Mouse (Mus musculus): Measurements from ENCODE around the gene Lamc2. TPM values are rescaled to one million over a fixed set of nuclear protein-coding genes. Genes with fewer than 3 reads are reported as not detected.
A peak's percentile ranks its signal among the peaks of the same experiment; 100 is the strongest.

The Lamc2 gene
- polyA plus RNA-seq, 1 experiment from 2014 or later, result 14.3 TPM

DNA sequence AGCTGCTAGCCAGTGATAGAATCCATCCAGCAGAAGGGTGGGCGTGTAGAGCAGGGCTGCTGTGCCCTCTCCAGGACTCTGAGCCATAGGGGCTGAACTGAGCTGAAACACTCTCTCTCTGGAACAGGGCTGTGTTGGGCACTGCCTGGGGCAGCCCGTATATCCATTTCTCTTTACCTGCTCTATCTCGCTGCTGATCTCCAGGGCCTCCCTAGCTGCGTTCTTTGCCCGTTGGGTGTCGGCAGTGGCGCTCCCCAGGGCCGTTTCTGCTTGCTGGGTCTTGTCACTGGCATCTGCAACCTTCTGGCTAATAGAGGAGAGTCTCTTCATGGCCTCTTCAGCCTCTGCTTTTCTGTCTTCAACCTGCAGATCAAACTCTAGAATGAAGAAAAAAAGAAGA is 57.5 kb downstream of the Lamc2 start:
- Histone ChIP-seq H3K36me3 (ENCODE audit: control insufficient read depth, insufficient read depth, low read length) (no peaks in the 10 kb centered on the region), H3K4me1 (ENCODE audit: control insufficient read depth, insufficient read depth, low read length) (peaks cover 7% of the 10 kb centered on the region; the same call in 1 of the 2 replicates), H3K4me2 (replicated peaks; ENCODE audit: low read depth, low read length) (no peak overlapping the region), H3K9me3 (ENCODE audit: control insufficient read depth, low read depth, low read length) (no peaks in the 10 kb centered on the region), H3K27me3 (ENCODE audit: control insufficient read depth, insufficient read depth, low read length) (no peaks in the 10 kb centered on the region), H3K9ac (replicated peaks; ENCODE audit: low read depth, low read length) (no peak overlapping the region), H3K4me3 (ENCODE audit: low read depth, low read length) (no peak overlapping the region), H3K27ac (ENCODE audit: low read length) (no peak overlapping the region)
- ATAC-seq (ENCODE audit: insufficient number of reproducible peaks, insufficient read depth, low FRiP score, low read depth), result no peak
- 65% methylated on average over 8 of the region's 8 CpGs for WGBS

DNA sequence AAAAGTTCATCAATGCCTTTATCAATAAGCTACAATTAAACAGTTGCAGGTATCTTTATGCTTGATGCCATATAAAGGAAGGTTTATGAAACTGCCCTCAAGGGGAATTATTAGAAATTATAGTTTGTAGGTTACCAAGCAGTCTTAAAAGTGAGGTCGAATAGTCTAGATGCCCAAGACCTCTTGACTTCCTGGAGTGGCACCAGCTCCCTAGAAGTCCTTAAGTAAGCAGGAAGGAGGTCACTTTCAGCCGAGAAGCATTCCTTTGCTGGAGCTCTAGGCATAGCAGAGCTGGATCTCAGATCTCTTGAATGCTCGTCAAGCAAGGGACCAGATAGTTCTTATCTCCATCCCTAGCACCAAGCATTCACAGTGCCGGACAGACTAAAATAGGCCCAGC is 58.6 kb downstream of the Lamc2 start:
- H3K27me3 ChIP-seq (ENCODE audit: control insufficient read depth, insufficient read depth, low read length), result no peaks in the 10 kb centered on the region
- H3K4me3 ChIP-seq (ENCODE audit: low read depth, low read length), result no peak overlapping the region
- no peaks in the 10 kb centered on the region for H3K36me3 ChIP-seq (ENCODE audit: control insufficient read depth, insufficient read depth, low read length)
- no peak overlapping the region for H3K4me2 ChIP-seq (replicated peaks; ENCODE audit: low read depth, low read length)
- H3K9me3 ChIP-seq (ENCODE audit: control insufficient read depth, low read depth, low read length), result no peaks in the 10 kb centered on the region
- no peak for ATAC-seq (ENCODE audit: insufficient number of reproducible peaks, insufficient read depth, low FRiP score, low read depth)
- H3K4me1 ChIP-seq (ENCODE audit: control insufficient read depth, insufficient read depth, low read length), result no peaks in the 10 kb centered on the region
- H3K27ac ChIP-seq (ENCODE audit: low read length), result no peak overlapping the region
- H3K9ac ChIP-seq (replicated peaks; ENCODE audit: low read depth, low read length), result no peak overlapping the region
- 72% methylated on average over 4 of the region's 4 CpGs for WGBS

- Histone ChIP-seq H3K4me1 (ENCODE audit: control insufficient read depth, insufficient read depth, low read length) (no peaks in the 10 kb centered on the region), H3K27me3 (ENCODE audit: control insufficient read depth, insufficient read depth, low read length) (no peaks in the 10 kb centered on the region), H3K36me3 (ENCODE audit: control insufficient read depth, insufficient read depth, low read length) (no peaks in the 10 kb centered on the region), H3K27ac (ENCODE audit: low read length) (no peak overlapping the region; the same call in 1 of the 2 replicates), H3K9ac (replicated peaks; ENCODE audit: low read depth, low read length) (no peak overlapping the region), H3K9me3 (ENCODE audit: control insufficient read depth, low read depth, low read length) (no peaks in the 10 kb centered on the region), H3K4me2 (replicated peaks; ENCODE audit: low read depth, low read length) (no peak overlapping the region), H3K4me3 (ENCODE audit: low read depth, low read length) (no peak overlapping the region)
- peak; percentile 47; the same call in 1 of the 2 replicates for ATAC-seq (ENCODE audit: insufficient number of reproducible peaks, insufficient read depth, low FRiP score, low read depth)
- WGBS, result 73% methylated on average over 15 of the region's 15 CpGs
Measured at GRCm38 (mm10) chr1:153126491-153127381, 59.5 kb downstream of the Lamc2 start.

DNA sequence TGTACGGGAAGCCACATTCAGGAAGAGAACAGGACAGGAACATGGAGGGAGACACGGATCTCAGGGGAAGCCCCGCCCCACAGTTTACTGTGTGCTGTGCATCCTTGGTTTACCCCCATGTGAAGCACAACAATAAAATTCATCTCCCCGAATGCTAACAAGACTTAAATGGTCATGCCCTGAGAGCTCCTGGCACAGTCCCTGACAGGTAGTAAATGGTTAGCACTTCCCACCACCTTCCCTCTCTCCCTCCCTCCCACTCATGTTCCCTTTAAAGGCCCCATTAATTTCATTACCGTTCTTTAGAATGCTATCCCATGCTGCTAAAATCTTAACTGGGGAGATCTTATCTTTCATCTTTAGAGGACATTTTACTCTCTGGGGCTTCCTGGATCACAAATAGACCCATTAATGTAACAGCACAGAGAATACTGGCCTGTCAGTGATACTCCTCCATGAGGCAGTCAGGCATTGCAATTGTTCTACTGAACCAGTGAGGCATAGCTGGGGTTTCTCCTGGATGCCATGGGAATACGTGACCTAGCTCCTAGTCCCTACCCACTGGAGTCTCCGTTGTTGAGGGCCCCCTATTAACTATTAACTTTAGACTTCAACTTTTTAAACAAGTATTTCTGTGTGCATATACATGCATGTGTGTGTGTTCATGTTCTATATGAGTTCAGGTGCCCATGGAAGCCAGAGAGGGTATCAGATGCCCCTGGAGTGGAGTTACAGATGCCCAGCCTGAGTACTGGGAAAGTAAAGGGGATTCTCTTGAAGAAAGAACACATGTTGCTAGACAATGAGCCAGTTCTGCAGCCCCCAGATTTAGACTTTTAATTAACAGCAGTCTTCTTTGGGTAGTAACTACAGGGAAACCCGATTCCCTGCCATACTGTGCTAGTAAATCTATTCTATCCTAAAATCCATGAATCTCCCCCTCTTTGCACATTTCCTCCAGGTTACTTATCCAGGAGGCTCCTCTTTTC is 60.7 kb downstream of the Lamc2 start:
- H3K27me3 ChIP-seq (ENCODE audit: control insufficient read depth, insufficient read depth, low read length), result no peaks in the 10 kb centered on the region
- H3K4me1 ChIP-seq (ENCODE audit: control insufficient read depth, insufficient read depth, low read length), result no peaks in the 10 kb centered on the region
- H3K36me3 ChIP-seq (ENCODE audit: control insufficient read depth, insufficient read depth, low read length), result no peaks in the 10 kb centered on the region
- H3K9ac ChIP-seq (replicated peaks; ENCODE audit: low read depth, low read length), result no peak overlapping the region
- no peaks in the 10 kb centered on the region for H3K9me3 ChIP-seq (ENCODE audit: control insufficient read depth, low read depth, low read length)
- ATAC-seq (ENCODE audit: insufficient number of reproducible peaks, insufficient read depth, low FRiP score, low read depth), result no peak
- H3K27ac ChIP-seq (ENCODE audit: low read length), result no peak overlapping the region; the same call in 1 of the 2 replicates
- no peak overlapping the region for H3K4me2 ChIP-seq (replicated peaks; ENCODE audit: low read depth, low read length)
- 67% methylated on average over 8 of the region's 8 CpGs for WGBS
- H3K4me3 ChIP-seq (ENCODE audit: low read depth, low read length), result no peak overlapping the region

DNA sequence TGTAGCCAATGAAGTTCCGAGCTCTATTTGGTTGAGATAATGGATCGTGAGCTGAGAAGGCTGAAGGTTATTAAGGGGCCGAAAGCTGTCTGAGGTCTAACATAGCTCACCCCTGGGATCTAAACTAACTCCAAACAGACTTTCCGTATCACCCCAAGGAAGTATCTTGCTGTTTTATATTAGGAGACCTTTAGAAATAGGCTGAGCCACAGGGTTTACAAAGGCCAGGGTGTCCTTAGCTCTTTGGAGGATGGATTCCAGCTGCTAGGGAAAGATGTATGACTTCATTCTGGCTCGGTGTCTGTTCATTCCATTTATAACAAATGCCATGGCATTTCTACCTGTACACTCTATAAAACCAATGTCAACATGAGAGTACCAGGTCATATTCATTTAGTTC is 61.7 kb downstream of the Lamc2 start:
- Histone ChIP-seq H3K4me3 (ENCODE audit: low read depth, low read length) (no peak overlapping the region), H3K9me3 (ENCODE audit: control insufficient read depth, low read depth, low read length) (no peaks in the 10 kb centered on the region), H3K4me1 (ENCODE audit: control insufficient read depth, insufficient read depth, low read length) (no peaks in the 10 kb centered on the region), H3K36me3 (ENCODE audit: control insufficient read depth, insufficient read depth, low read length) (no peaks in the 10 kb centered on the region), H3K9ac (replicated peaks; ENCODE audit: low read depth, low read length) (no peak overlapping the region), H3K27ac (ENCODE audit: low read length) (no peak overlapping the region), H3K4me2 (replicated peaks; ENCODE audit: low read depth, low read length) (no peak overlapping the region), H3K27me3 (ENCODE audit: control insufficient read depth, insufficient read depth, low read length) (no peaks in the 10 kb centered on the region)
- no peak for ATAC-seq (ENCODE audit: insufficient number of reproducible peaks, insufficient read depth, low FRiP score, low read depth)
- 48% methylated on average over 5 of the region's 5 CpGs for WGBS

- Histone ChIP-seq H3K27me3 (ENCODE audit: control insufficient read depth, insufficient read depth, low read length) (no peaks in the 10 kb centered on the region), H3K9ac (replicated peaks; ENCODE audit: low read depth, low read length) (no peak overlapping the region), H3K4me2 (replicated peaks; ENCODE audit: low read depth, low read length) (no peak overlapping the region), H3K9me3 (ENCODE audit: control insufficient read depth, low read depth, low read length) (no peaks in the 10 kb centered on the region), H3K36me3 (ENCODE audit: control insufficient read depth, insufficient read depth, low read length) (no peaks in the 10 kb centered on the region), H3K4me1 (ENCODE audit: control insufficient read depth, insufficient read depth, low read length) (no peaks in the 10 kb centered on the region), H3K27ac (ENCODE audit: low read length) (no peak overlapping the region), H3K4me3 (ENCODE audit: low read depth, low read length) (no peak overlapping the region)
- no peak for ATAC-seq (ENCODE audit: insufficient number of reproducible peaks, insufficient read depth, low FRiP score, low read depth)
- 87% methylated on average over 4 of the region's 4 CpGs for WGBS
Measured at GRCm38 (mm10) chr1:153122764-153123163, 63.5 kb downstream of the Lamc2 start.

DNA sequence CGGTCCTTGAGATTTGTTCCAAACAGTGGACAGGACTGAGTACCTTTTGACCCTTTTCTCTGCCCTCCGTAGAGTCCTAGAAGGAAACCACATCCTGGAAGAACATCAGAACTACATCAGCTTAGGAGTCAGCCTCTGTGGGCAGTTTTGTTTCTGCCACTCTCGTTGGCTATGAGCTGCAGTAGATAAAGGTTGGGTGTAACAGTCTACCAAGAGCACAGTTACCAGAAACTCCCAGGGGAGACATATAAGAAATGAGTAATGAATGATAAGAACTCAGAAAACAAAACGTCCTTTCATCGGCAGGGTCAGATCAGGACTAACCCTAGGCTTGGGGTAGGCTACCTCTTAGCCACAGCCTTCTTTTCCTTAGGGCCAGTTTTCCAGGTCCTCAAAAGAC is 64.9 kb downstream of the Lamc2 start:
- no peak for ATAC-seq (ENCODE audit: insufficient number of reproducible peaks, insufficient read depth, low FRiP score, low read depth)
- Histone ChIP-seq H3K4me1 (ENCODE audit: control insufficient read depth, insufficient read depth, low read length) (no peaks in the 10 kb centered on the region), H3K9ac (replicated peaks; ENCODE audit: low read depth, low read length) (no peak overlapping the region), H3K27me3 (ENCODE audit: control insufficient read depth, insufficient read depth, low read length) (no peaks in the 10 kb centered on the region), H3K9me3 (ENCODE audit: control insufficient read depth, low read depth, low read length) (no peaks in the 10 kb centered on the region), H3K36me3 (ENCODE audit: control insufficient read depth, insufficient read depth, low read length) (no peaks in the 10 kb centered on the region), H3K27ac (ENCODE audit: low read length) (no peak overlapping the region), H3K4me2 (replicated peaks; ENCODE audit: low read depth, low read length) (no peak overlapping the region), H3K4me3 (ENCODE audit: low read depth, low read length) (no peak overlapping the region)
- WGBS, result 67% methylated on average over 5 of the region's 5 CpGs

DNA sequence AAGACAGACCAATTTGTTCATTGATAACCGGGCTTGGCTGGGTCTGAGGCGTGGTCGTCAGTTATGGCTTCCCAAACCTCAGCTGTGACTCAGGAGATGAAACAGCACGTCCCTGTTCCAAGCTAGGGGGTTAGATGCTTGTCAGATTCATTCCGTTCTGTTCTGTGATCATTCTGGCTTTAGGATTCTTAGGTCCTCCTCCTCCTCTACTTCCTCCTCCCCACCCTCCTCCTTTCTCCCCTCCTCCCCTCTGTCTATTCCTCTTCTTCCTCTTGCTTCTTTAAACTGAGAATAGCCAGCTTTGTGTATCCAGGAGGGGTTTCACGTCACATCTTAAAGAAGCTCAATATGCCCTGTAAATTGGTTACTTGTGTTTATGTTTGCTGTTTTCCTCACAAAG is 65.7 kb downstream of the Lamc2 start:
- Histone ChIP-seq H3K27me3 (ENCODE audit: control insufficient read depth, insufficient read depth, low read length) (no peaks in the 10 kb centered on the region), H3K4me1 (ENCODE audit: control insufficient read depth, insufficient read depth, low read length) (no peaks in the 10 kb centered on the region), H3K27ac (ENCODE audit: low read length) (no peak overlapping the region), H3K9me3 (ENCODE audit: control insufficient read depth, low read depth, low read length) (no peaks in the 10 kb centered on the region), H3K9ac (replicated peaks; ENCODE audit: low read depth, low read length) (no peak overlapping the region), H3K36me3 (ENCODE audit: control insufficient read depth, insufficient read depth, low read length) (no peaks in the 10 kb centered on the region), H3K4me2 (replicated peaks; ENCODE audit: low read depth, low read length) (no peak overlapping the region), H3K4me3 (ENCODE audit: low read depth, low read length) (no peak overlapping the region)
- WGBS, result 69% methylated on average over 6 of the region's 6 CpGs
- no peak for ATAC-seq (ENCODE audit: insufficient number of reproducible peaks, insufficient read depth, low FRiP score, low read depth)
